Mouse (Mus musculus): Measurements from ENCODE around the gene Mapkapk3. TPM values are rescaled to one million over a fixed set of nuclear protein-coding genes. Genes with fewer than 3 reads are reported as not detected.

The Mapkapk3 gene
- polyA plus RNA-seq, 1 experiment from 2014 or later, result 4.8 TPM

DNA sequence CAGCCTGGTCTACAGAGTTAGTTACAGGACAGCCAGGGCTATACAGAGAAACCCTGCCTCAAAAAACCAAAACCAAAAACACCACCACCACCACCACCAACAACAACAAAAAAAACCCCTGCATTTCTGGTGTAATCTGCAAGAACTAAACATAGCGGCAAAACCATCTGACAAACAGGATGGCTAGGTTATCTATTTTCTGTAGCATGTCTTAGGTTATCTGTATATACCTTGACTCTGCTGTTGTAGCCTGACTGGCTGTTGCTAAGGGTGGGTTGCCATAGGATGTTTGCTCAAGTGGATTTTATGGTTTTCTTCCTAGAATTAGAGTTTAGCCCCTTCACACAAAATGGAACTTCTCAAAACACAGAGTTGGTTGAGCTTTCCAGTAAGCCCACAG lies 19.9 kb downstream of the Mapkapk3 start:
- DNase-seq (ENCODE audit: low spot score) (no peak), ATAC-seq (ENCODE audit: insufficient read depth, low FRiP score, low TSS enrichment) (no peak)
- no peaks in the 10 kb centered on the region for H3K4me1 ChIP-seq (ENCODE audit: control insufficient read depth, insufficient read depth, low read length)
- H3K27me3 ChIP-seq (ENCODE audit: control insufficient read depth, insufficient read depth, low read length), result no peaks in the 10 kb centered on the region
- H3K9me3 ChIP-seq (ENCODE audit: control insufficient read depth, low read length), result no peaks in the 10 kb centered on the region
- no peak overlapping the region for H3K9ac ChIP-seq (ENCODE audit: low read length)
- H3K4me3 ChIP-seq (ENCODE audit: low read depth, low read length), result no peak overlapping the region
- H3K36me3 ChIP-seq (ENCODE audit: control insufficient read depth, insufficient read depth, low read length), result no peaks in the 10 kb centered on the region
- WGBS, result 93% methylated on average over 1 of the region's 1 CpGs
- H3K4me2 ChIP-seq (ENCODE audit: low read depth), result no peak overlapping the region
- H3K27ac ChIP-seq (ENCODE audit: low read depth, low read length), result no peak overlapping the region

DNA sequence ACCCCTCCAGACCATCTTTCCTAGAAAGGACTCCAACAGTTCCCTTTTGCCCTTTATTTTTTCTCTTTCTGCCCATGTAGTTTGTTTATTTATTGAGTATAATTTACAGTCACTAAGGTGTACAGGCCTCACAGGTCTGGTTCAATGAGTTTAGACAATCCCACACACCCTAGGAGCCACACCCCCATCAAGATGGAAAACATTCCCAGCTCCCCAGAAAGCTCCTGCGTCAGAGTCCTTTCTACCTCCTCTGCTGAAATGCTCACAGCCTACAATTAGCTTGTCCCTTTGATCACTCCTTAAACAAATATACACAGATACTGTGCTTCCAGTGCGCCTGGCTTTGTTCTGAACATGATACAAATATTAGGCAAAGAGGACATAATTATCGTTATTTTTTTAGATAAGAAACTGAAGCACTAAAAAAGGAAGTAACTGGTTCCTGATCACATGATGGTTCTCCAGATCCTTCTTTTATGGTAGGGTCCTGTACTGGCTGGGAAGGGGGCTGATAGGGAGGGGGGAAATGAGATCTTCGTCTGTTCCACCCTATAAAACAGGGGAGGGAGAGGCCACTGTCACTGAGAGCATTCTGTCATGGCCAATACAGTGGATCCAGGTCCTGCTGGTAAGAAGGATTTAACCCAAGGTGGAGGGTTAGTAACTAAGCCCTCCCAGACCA lies 21.8 kb downstream of the Mapkapk3 start:
- H3K4me1 ChIP-seq (ENCODE audit: control insufficient read depth, insufficient read depth, low read length), result no peaks in the 10 kb centered on the region
- DNase-seq (ENCODE audit: low spot score) (no peak), ATAC-seq (ENCODE audit: insufficient read depth, low FRiP score, low TSS enrichment) (no peak)
- H3K36me3 ChIP-seq (ENCODE audit: control insufficient read depth, insufficient read depth, low read length), result no peaks in the 10 kb centered on the region
- H3K27ac ChIP-seq (ENCODE audit: low read depth, low read length), result no peak overlapping the region
- H3K4me2 ChIP-seq (ENCODE audit: low read depth), result no peak overlapping the region
- H3K9me3 ChIP-seq (ENCODE audit: control insufficient read depth, low read length), result no peaks in the 10 kb centered on the region
- no peaks in the 10 kb centered on the region for H3K27me3 ChIP-seq (ENCODE audit: control insufficient read depth, insufficient read depth, low read length)
- WGBS, result 52% methylated on average over 4 of the region's 4 CpGs
- no peak overlapping the region for H3K4me3 ChIP-seq (ENCODE audit: low read depth, low read length)
- H3K9ac ChIP-seq (ENCODE audit: low read length), result no peak overlapping the region

DNA sequence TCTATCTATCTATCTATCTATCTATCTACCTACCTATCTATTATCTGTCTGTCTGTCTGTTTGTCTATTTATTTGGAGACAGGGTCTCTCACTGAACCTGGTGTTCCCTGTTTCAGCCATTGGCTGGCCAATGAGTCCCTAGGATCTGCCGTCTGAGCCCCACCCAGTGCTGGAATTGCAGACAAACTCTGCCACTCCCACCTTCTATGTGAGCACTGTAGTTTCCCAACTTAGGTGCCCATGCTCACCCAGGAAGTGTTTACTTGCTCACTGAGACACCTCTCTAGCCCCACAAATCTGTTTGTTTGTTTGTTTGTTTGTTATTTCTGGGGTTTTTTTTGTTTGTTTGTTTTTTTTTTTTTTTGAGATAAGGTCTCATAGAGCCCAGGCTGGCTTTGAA lies 22.6 kb downstream of the Mapkapk3 start:
- Histone ChIP-seq H3K9ac (ENCODE audit: low read length) (no peak overlapping the region), H3K4me3 (ENCODE audit: low read depth, low read length) (no peak overlapping the region), H3K9me3 (ENCODE audit: control insufficient read depth, low read length) (no peaks in the 10 kb centered on the region), H3K27ac (ENCODE audit: low read depth, low read length) (no peak overlapping the region), H3K4me1 (ENCODE audit: control insufficient read depth, insufficient read depth, low read length) (no peaks in the 10 kb centered on the region), H3K4me2 (ENCODE audit: low read depth) (no peak overlapping the region), H3K36me3 (ENCODE audit: control insufficient read depth, insufficient read depth, low read length) (no peaks in the 10 kb centered on the region), H3K27me3 (ENCODE audit: control insufficient read depth, insufficient read depth, low read length) (no peaks in the 10 kb centered on the region)
- WGBS, result 55% methylated on average over 1 of the region's 1 CpGs
- DNase-seq (ENCODE audit: low spot score) (no peak), ATAC-seq (ENCODE audit: insufficient read depth, low FRiP score, low TSS enrichment) (no peak)

DNA sequence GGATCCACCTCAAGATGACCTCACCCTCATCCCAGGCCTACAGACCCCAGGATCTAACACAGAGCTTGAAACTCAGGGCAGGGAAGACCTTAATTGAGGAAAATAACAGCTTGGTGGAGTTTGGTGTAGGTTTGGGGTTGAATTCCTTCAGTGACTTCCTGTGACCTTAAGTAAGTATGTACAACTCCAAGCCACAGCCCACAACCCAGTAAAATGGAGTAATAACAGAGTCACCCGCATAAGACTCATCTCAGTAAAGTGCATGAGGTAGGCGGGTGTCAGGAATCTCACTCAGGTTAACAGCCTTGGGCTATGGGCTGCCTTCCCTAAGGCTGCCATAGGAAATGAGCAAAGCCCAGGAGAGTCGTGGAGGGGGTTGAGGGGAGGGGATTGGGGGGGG lies 24.9 kb downstream of the Mapkapk3 start:
- Histone ChIP-seq H3K4me3 (ENCODE audit: low read depth, low read length) (no peak overlapping the region), H3K9me3 (ENCODE audit: control insufficient read depth, low read length) (no peaks in the 10 kb centered on the region), H3K9ac (ENCODE audit: low read length) (no peak overlapping the region), H3K36me3 (ENCODE audit: control insufficient read depth, insufficient read depth, low read length) (no peaks in the 10 kb centered on the region), H3K27me3 (ENCODE audit: control insufficient read depth, insufficient read depth, low read length) (no peaks in the 10 kb centered on the region), H3K27ac (ENCODE audit: low read depth, low read length) (no peak overlapping the region), H3K4me2 (ENCODE audit: low read depth) (no peak overlapping the region), H3K4me1 (ENCODE audit: control insufficient read depth, insufficient read depth, low read length) (no peaks in the 10 kb centered on the region)
- 71% methylated on average over 3 of the region's 3 CpGs for WGBS
- ATAC-seq (ENCODE audit: insufficient read depth, low FRiP score, low TSS enrichment) (no peak), DNase-seq (ENCODE audit: low spot score) (no peak)

DNA sequence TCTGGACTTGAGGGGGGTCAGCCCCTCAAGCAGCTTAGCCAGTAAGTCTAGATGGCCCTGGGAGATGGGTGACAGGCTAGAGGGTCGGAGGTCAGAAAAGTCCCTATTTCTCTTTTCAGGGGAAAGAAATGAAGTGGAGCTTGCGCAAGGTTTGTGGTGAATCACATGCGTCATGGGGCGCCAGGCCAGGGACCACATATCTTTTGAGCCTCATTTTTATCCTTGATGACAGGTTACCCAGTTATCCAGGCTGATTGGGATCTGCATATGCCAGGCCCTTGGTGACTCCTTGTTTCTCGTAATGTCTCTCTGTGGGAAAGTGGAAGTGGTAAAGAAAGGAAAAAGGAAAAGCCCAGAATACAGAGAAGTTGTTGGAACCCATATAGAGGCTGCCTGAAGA lies 25.8 kb downstream of the Mapkapk3 start:
- Histone ChIP-seq H3K4me2 (ENCODE audit: low read depth) (no peak overlapping the region), H3K36me3 (ENCODE audit: control insufficient read depth, insufficient read depth, low read length) (no peaks in the 10 kb centered on the region), H3K27me3 (ENCODE audit: control insufficient read depth, insufficient read depth, low read length) (no peaks in the 10 kb centered on the region), H3K27ac (ENCODE audit: low read depth, low read length) (no peak overlapping the region), H3K4me3 (ENCODE audit: low read depth, low read length) (no peak overlapping the region), H3K9ac (ENCODE audit: low read length) (no peak overlapping the region), H3K9me3 (ENCODE audit: control insufficient read depth, low read length) (no peaks in the 10 kb centered on the region), H3K4me1 (ENCODE audit: control insufficient read depth, insufficient read depth, low read length) (no peaks in the 10 kb centered on the region)
- no peak for ATAC-seq (ENCODE audit: insufficient read depth, low FRiP score, low TSS enrichment)
- DNase-seq (ENCODE audit: low spot score), result no peak
- WGBS, result 89% methylated on average over 5 of the region's 5 CpGs

DNA sequence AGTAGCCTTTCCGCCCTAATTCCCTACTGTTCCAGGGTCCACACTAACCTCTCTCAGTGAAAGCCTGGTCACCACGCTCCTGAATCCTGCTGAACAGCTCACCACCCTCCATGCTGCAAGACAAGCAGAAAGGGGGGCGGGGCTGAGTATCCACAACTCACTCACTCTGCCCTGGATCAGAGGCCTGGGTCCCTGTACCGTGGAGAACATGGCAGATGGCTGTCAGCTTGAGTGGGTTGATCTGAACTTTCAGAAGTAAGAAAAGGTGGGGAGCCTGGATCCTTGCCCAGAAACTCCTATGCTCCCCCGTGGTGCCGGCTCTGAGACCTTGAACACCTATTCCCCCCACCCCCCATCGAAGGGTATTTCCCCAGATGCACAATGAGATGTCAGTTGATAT lies 27.3 kb downstream of the Mapkapk3 start:
- ATAC-seq (ENCODE audit: insufficient read depth, low FRiP score, low TSS enrichment) (no peak), DNase-seq (ENCODE audit: low spot score) (no peak)
- Histone ChIP-seq H3K36me3 (ENCODE audit: control insufficient read depth, insufficient read depth, low read length) (no peaks in the 10 kb centered on the region), H3K27me3 (ENCODE audit: control insufficient read depth, insufficient read depth, low read length) (no peaks in the 10 kb centered on the region), H3K9me3 (ENCODE audit: control insufficient read depth, low read length) (no peaks in the 10 kb centered on the region), H3K4me1 (ENCODE audit: control insufficient read depth, insufficient read depth, low read length) (no peaks in the 10 kb centered on the region), H3K27ac (ENCODE audit: low read depth, low read length) (no peak overlapping the region), H3K9ac (ENCODE audit: low read length) (no peak overlapping the region), H3K4me2 (ENCODE audit: low read depth) (no peak overlapping the region), H3K4me3 (ENCODE audit: low read depth, low read length) (no peak overlapping the region)
- WGBS, result 79% methylated on average over 7 of the region's 7 CpGs

DNA sequence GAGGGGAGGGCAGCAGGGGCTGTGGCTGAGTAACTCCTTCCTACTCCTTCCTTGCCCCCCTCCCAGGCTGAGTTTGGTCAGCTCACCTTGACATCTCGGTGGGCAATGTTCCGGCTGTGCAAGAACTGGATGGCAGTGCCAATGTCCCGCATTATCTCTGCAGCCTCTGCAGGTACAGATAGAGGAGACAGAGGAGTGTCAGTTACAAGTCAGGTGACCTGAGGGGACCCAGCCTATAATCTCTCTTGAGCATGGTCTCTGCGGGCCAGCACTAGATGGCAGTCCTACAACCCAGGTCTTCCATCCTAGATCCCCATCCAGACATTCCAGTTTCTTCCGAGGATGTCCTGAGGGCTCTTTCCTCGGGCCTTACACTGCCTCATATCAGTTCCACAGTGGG lies 27.9 kb downstream of the Mapkapk3 start:
- H3K27ac ChIP-seq (ENCODE audit: low read depth, low read length), result no peak overlapping the region
- no peaks in the 10 kb centered on the region for H3K9me3 ChIP-seq (ENCODE audit: control insufficient read depth, low read length)
- DNase-seq (ENCODE audit: low spot score) (no peak), ATAC-seq (ENCODE audit: insufficient read depth, low FRiP score, low TSS enrichment) (no peak)
- H3K4me3 ChIP-seq (ENCODE audit: low read depth, low read length), result no peak overlapping the region
- WGBS, result 76% methylated on average over 6 of the region's 6 CpGs
- no peak overlapping the region for H3K9ac ChIP-seq (ENCODE audit: low read length)
- no peak overlapping the region for H3K4me2 ChIP-seq (ENCODE audit: low read depth)
- H3K36me3 ChIP-seq (ENCODE audit: control insufficient read depth, insufficient read depth, low read length), result no peaks in the 10 kb centered on the region
- H3K27me3 ChIP-seq (ENCODE audit: control insufficient read depth, insufficient read depth, low read length), result no peaks in the 10 kb centered on the region
- H3K4me1 ChIP-seq (ENCODE audit: control insufficient read depth, insufficient read depth, low read length), result no peaks in the 10 kb centered on the region

DNA sequence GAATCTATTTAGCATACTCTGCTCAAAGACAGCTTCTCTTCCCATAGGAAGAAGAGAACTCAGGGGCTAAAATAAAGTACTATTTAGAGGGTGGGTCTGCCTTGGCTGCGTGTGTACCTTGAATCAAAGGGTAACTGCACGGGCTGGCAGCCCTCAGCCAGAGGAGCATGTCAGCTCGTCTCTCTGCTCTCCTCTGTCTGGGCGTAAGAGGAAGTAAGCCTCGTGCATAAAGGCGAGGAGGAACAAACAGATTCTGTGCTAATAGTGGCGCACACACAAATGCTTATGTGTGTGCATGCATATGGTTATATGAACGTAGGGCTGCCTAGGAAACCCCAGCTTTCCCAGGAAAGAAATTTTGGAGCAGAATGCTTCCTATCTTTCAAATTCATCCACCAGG lies 28.8 kb downstream of the Mapkapk3 start:
- Histone ChIP-seq H3K4me1 (ENCODE audit: control insufficient read depth, insufficient read depth, low read length) (no peaks in the 10 kb centered on the region), H3K4me2 (ENCODE audit: low read depth) (no peak overlapping the region), H3K27me3 (ENCODE audit: control insufficient read depth, insufficient read depth, low read length) (no peaks in the 10 kb centered on the region), H3K27ac (ENCODE audit: low read depth, low read length) (no peak overlapping the region), H3K4me3 (ENCODE audit: low read depth, low read length) (no peak overlapping the region), H3K9ac (ENCODE audit: low read length) (no peak overlapping the region), H3K36me3 (ENCODE audit: control insufficient read depth, insufficient read depth, low read length) (no peaks in the 10 kb centered on the region), H3K9me3 (ENCODE audit: control insufficient read depth, low read length) (no peaks in the 10 kb centered on the region)
- 73% methylated on average over 8 of the region's 8 CpGs for WGBS
- DNase-seq (ENCODE audit: low spot score) (no peak), ATAC-seq (ENCODE audit: insufficient read depth, low FRiP score, low TSS enrichment) (no peak)

DNA sequence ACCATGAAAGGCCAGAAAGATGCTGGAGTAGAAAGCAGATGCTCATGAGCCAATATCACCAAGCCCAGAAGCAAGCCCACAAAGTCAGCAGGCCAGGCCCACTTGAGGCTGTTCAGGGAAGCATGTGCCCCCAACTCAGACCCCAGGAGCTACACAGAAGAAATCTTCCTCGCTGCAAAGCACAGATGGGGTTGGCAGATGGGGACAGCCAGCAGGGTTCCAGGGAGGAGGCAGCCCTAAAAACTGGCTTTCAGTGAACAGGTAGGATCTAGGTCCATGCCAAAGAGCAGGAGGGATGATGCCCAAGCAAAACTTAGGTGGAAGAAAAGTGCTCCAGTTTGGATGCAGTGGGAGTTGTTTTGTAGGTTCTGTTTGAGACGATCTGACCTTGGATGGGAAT lies 29.2 kb downstream of the Mapkapk3 start:
- no peak for DNase-seq (ENCODE audit: low spot score)
- no peaks in the 10 kb centered on the region for H3K27me3 ChIP-seq (ENCODE audit: control insufficient read depth, insufficient read depth, low read length)
- no peak overlapping the region for H3K27ac ChIP-seq (ENCODE audit: low read depth, low read length)
- H3K4me2 ChIP-seq (ENCODE audit: low read depth), result no peak overlapping the region
- no peaks in the 10 kb centered on the region for H3K36me3 ChIP-seq (ENCODE audit: control insufficient read depth, insufficient read depth, low read length)
- no peak for ATAC-seq (ENCODE audit: insufficient read depth, low FRiP score, low TSS enrichment)
- H3K9ac ChIP-seq (ENCODE audit: low read length), result no peak overlapping the region
- no peaks in the 10 kb centered on the region for H3K9me3 ChIP-seq (ENCODE audit: control insufficient read depth, low read length)
- H3K4me3 ChIP-seq (ENCODE audit: low read depth, low read length), result no peak overlapping the region
- H3K4me1 ChIP-seq (ENCODE audit: control insufficient read depth, insufficient read depth, low read length), result no peaks in the 10 kb centered on the region; the same call in 1 of the 2 replicates
- WGBS, result 66% methylated on average over 2 of the region's 2 CpGs
